In genomic region chr14:121276016-121276415, GRCm38 (mm10) we compare ENCODE assay signal across 23 mouse cellular contexts.
"Had no signal": no experiment of that assay in that cellular context is flagged by ENCODE, and none has a peak within 500 bp of the region (broad histone marks: within the 10 kb centered on the region; RNA-seq: fewer than 3 reads in every experiment).

No protein-coding gene starts in this region.

- H3K4me3 ChIP-seq: heart, adult 2 months; heart, embryonic 12.5 days; hindbrain, embryonic 13.5 days; hindbrain, embryonic 15.5 days; kidney, embryonic 15.5 days; limb, embryonic 10.5 days; limb, embryonic 12.5 days; liver, embryonic 13.5 days; liver, embryonic 15.5 days had no signal

- H3K27ac ChIP-seq: heart, adult 2 months; hindbrain, embryonic 13.5 days; hindbrain, embryonic 15.5 days; hindbrain, postnatal 0 days; kidney, embryonic 15.5 days; kidney, postnatal 0 days; limb, embryonic 10.5 days; limb, embryonic 12.5 days; liver, embryonic 13.5 days; liver, embryonic 15.5 days had no signal

- DNase-seq: gastrocnemius, postnatal 14 days; gastrocnemius, postnatal 36 days; heart, adult 11 months; heart, adult 2 months; heart, postnatal 10 days; heart, postnatal 36 days; kidney, adult 11 months; kidney, adult 2 months; kidney, adult 9 months; kidney, postnatal 14 days; kidney, postnatal 36 days; liver; liver, embryonic 13.5 days; liver, postnatal 0 days had no signal
